Mouse (Mus musculus) cerebellum, postnatal 10 days (tissue): ENCODE data around the gene Glp1r.

Experiments used
- DNase-seq, 2 experiments: peaks; one replicate each; pipeline ENCODE4 v3.0.0; 2021; ENCODE audit warnings: mixed read lengths in 2 of 2

Glp1r gene

GRCm38 (mm10) chr17:30901627-30902026 is at the start of gene Glp1r:
Gene Glp1r, plus strand, starts transcription at chr17:30901817.
- no peak for DNase-seq

DNA sequence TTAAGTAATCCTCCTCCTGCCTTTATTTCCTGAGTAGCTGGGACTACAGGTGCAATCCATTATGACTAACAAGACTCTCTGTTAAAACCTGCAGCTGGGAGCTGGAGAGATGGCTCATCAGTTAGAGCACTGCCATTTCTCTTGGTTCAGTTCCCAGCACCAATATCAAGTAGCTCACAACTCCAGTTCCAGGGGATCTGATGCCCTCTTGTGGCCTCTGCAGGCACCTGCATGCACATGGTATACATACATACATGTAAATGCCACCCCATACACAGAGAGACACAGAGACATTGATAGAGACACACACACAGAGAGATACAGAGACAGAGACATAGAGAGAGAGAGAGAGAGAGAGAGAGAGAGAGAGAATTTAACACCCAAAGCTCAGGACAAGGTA is 49.3 kb upstream of the Glp1r start:
- DNase-seq = no peak

- DNase-seq = no peak
Observed at GRCm38 (mm10) chr17:30857347-30857746, 44.3 kb upstream of the Glp1r start.

DNA sequence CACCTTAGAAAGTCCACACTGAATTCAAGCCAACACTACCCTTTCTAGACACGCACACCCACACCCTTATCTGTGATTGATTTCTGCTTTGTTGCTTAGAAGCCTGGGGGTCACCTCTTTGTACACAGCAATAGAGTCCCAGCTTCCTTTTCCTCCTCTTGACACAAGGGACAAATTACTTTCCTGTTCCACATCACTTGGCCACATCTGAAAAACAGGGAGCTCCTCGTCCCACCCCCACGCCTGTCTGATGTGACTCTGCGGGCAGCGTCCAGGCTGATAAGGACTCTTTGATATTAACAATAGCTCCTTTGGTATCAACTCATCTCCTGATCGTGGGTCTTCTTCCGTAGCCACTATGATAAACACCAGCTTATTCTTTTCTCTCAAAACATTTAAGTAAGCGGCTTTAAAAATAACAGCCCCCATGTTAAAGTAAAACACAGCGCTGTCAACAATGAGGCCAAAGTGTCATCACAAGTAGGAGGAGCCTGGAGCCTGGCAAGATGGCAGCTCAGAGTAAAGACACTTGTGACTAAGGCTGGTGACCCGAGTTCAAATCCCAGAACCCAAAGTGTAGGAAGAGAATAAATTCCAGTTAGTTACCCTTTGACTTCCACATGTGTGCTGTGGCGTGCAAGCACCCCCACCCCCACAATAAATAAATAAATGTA is 42.9 kb upstream of the Glp1r start:
- no peak for DNase-seq

- DNase-seq = no peak
Observed at GRCm38 (mm10) chr17:30859989-30860585, 41.5 kb upstream of the Glp1r start.

DNA sequence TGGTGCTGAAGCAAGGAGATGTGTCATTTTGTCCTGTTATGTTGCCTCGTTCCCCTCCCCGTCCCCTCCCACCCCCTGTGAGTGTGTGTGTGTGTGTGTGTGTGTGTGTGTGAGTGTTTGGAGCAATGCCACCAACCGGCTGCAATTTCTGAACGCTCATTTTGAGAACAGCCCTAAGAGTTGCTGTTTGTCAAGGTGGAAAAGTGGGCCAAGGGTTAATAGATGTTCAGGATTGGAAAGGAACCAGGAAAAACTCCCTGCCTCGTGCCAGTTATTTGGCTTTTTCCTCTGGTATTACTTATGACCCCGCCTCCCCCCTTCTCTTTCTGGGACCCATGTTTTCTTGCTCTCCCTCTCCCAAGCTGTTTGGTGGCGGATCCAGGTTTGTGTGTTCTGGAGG is 41.0 kb upstream of the Glp1r start:
- no peak for DNase-seq

DNA sequence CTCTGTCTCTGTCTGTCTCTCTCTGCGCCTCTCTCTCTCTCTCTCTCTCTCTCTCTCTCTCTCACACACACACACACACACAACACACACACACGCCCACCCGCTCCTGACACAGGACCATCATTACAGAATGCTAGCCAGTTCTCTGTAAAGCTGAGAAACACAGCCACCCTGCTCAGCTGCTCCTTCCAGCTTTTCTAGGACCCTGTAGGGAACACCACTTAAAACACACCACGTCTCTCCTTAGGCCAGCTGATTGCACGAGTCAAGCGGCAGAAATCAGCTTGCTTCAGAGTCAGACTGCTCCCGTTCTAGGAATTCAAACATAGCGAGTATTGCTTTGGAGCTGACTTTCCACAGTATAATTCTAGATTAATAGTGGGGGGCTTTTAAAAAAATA is 35.3 kb upstream of the Glp1r start:
- no peak for DNase-seq

- peak; percentile 72 to 83 for DNase-seq
Observed at GRCm38 (mm10) chr17:30866966-30867365, 34.7 kb upstream of the Glp1r start.

GRCm38 (mm10) chr17:30871040-30871439 is 30.6 kb upstream of the Glp1r start:
- peak in 1 of 2 experiments; percentile 49 for DNase-seq

- DNase-seq = no peak
Observed at GRCm38 (mm10) chr17:30874276-30874675, 27.3 kb upstream of the Glp1r start.

GRCm38 (mm10) chr17:30877456-30877855 is 24.2 kb upstream of the Glp1r start:
- DNase-seq = peak; percentile 87 to 94

- no peak for DNase-seq
Observed at GRCm38 (mm10) chr17:30878626-30879025, 23.0 kb upstream of the Glp1r start.

DNA sequence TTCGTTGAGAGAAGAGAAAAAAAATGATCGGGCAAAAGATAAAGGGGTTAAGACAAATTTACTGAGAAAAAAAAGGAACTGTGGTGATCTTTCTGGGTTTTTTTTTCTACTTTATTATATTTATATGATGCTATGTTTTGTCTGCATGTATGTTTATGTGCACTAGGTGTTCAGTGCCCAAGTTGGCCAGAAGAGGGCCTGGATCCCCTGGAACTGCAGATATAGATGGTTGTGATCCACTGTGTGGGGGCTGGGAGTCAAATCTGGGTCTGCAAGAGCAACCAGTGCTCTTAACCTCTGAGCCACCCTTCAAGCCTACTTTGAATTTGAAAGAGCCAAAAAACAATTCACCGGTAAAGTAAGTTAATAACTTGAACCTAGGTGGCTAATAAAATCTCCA is 21.2 kb upstream of the Glp1r start:
- DNase-seq = no peak

GRCm38 (mm10) chr17:30881001-30881400 is 20.6 kb upstream of the Glp1r start:
- no peak for DNase-seq

GRCm38 (mm10) chr17:30882206-30882605 is 19.4 kb upstream of the Glp1r start:
- DNase-seq = no peak

GRCm38 (mm10) chr17:30883534-30883933 is 18.1 kb upstream of the Glp1r start:
- DNase-seq = no peak

GRCm38 (mm10) chr17:30892086-30892485 is 9.5 kb upstream of the Glp1r start:
- no peak for DNase-seq

DNA sequence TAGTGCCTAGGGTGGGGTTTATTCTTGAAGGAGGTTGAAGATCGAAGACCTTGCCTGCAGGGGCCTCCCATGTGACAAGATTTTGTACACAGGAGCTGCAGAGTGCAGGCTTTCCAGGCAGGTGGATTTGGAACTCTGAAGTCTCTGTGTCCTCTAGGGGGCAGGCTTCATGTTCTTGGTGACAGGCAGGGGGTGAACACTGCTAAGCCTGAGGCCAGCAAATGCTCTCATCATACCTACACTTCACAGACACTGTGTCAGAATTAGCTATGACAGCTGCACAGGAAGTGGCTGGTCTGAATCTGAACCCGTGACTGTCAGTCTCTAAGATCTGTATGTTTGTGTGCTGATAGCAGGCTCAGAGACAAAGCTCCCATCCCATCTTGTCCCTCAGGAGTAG is 8.9 kb upstream of the Glp1r start:
- DNase-seq = peak; percentile 51 to 60

- no peak for DNase-seq
Observed at GRCm38 (mm10) chr17:30897075-30897474, 4.5 kb upstream of the Glp1r start.

DNA sequence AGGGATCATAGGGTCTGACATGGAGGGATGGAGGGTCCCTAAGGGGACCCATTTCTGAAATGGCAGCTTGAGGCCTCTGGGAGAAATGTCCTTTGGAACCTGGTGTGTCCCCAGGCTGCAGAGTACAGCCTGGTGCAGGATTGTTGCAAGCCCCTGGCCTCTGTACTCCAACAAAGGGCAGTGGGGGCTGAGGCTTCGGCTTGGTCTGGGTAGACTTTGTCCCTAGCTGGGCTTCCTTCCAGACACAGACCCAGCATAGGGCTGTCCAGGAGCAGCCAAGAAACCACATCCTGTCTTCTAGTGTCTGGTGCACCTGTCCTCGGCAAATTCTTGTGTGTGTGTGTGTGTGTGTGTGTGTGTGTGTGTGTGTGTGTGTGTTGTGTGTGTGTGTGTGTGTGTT is 2.5 kb downstream of the Glp1r start:
- DNase-seq = peak in 1 of 2 experiments; percentile 36

DNA sequence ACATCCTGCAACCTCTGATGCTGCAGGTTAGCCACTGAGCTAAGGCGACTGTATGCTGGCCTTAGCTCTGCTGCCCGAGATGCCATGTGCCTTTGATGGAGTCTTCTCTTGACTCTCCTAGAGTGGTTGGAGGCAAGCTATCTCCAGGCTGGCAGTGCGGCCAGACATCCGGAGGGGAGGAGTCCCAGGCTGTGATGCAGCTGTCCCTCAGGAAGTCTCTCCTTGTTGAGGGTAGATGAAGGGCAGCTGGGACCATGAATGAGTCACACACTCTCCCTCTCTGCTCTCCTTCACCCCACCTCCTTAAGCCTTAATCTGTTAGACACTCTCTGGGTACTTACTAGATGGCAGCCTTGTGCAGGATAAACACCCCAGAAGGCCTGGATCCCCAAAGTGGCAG is 6.0 kb downstream of the Glp1r start:
- no peak for DNase-seq

- DNase-seq = peak; percentile 77 to 84
Observed at GRCm38 (mm10) chr17:30910866-30911731, 9.5 kb downstream of the Glp1r start.

DNA sequence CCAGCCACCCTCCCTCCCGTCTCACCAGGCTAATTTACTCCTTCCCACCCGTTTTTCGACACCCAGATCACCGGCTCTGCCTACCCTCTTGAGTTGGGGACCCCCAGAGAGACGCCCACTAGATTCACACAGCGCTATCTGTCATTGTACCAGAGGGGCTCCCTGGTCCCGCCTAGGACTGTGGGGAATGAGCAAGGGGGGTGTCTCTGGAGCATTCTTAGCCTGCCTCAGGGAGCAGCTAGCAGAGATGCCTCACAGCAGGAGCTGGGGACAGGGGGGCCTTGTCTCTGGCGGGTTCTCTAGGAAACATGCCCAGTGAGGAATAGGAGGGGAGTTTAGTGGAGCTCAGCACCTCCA is 10.1 kb downstream of the Glp1r start:
- DNase-seq = no peak

DNA sequence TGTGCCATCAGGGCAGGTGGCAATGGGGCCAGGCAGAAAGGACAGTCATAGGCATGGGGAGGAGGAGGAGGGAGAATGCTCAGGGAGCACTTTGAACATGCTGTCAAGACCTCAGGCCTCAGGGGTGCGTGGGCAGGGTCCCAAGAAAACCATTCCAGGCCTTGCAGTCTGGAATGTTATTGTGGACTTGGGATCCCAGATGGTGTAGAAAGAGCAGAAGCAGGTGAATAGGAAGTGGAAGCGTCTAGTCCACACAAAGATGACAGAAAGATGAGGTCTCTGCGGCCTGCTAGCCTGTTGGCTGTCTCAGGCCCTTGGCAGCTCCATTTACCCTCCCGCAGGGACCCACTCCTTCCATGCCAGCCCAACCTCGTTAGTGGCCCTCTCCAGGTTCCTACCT is 10.9 kb downstream of the Glp1r start:
- peak; percentile 39 to 65 for DNase-seq
